Mouse (Mus musculus): Measurements from ENCODE around the gene Creb3l1. TPM values are rescaled to one million over a fixed set of nuclear protein-coding genes. Genes with fewer than 3 reads are reported as not detected.

Creb3l1 gene
- total RNA-seq, 1 experiment from 2014 or later: 4.3 TPM

- no peak for DNase-seq
Observed at GRCm38 (mm10) chr2:91997905-91998608, 26.2 kb downstream of the Creb3l1 start.

GRCm38 (mm10) chr2:91996006-91996405 lies 28.3 kb downstream of the Creb3l1 start:
- no peak for DNase-seq

GRCm38 (mm10) chr2:91993409-91993808 lies 30.9 kb downstream of the Creb3l1 start:
- no peak for DNase-seq

GRCm38 (mm10) chr2:91989750-91990149 lies 34.6 kb downstream of the Creb3l1 start:
- DNase-seq: no peak

GRCm38 (mm10) chr2:91987542-91987941 lies 36.8 kb downstream of the Creb3l1 start:
- DNase-seq: peak; percentile 85

- DNase-seq: no peak
Observed at GRCm38 (mm10) chr2:91986071-91986470, 38.2 kb downstream of the Creb3l1 start.

GRCm38 (mm10) chr2:91984906-91985525 lies 39.3 kb downstream of the Creb3l1 start:
- no peak for DNase-seq

- DNase-seq: peak; percentile 51
Observed at GRCm38 (mm10) chr2:91984439-91984838, 39.9 kb downstream of the Creb3l1 start.

- DNase-seq: no peak
Observed at GRCm38 (mm10) chr2:91980830-91981229, 43.5 kb downstream of the Creb3l1 start.

- no peak for DNase-seq
Observed at GRCm38 (mm10) chr2:91980245-91980644, 44.1 kb downstream of the Creb3l1 start.

- DNase-seq: no peak
Observed at GRCm38 (mm10) chr2:91978547-91978946, 45.8 kb downstream of the Creb3l1 start.

- DNase-seq: no peak
Observed at GRCm38 (mm10) chr2:91977960-91978359, 46.3 kb downstream of the Creb3l1 start.

GRCm38 (mm10) chr2:91975581-91976541 lies 48.4 kb downstream of the Creb3l1 start, which contains the start of gene Dgkz:
TSS of gene Dgkz (minus strand) at chr2:91975864.
- DNase-seq: peak; percentile 18

- DNase-seq: no peak
Observed at GRCm38 (mm10) chr2:91973416-91974135, 50.7 kb downstream of the Creb3l1 start.

- DNase-seq: no peak
Observed at GRCm38 (mm10) chr2:91972121-91972566, 52.2 kb downstream of the Creb3l1 start.

- DNase-seq: no peak
Observed at GRCm38 (mm10) chr2:91971231-91972097, 52.8 kb downstream of the Creb3l1 start.

GRCm38 (mm10) chr2:91967962-91968361 lies 56.3 kb downstream of the Creb3l1 start:
- no peak for DNase-seq

- no peak for DNase-seq
Observed at GRCm38 (mm10) chr2:91966367-91966766, 57.9 kb downstream of the Creb3l1 start.

- DNase-seq: peak; percentile 64
Observed at GRCm38 (mm10) chr2:91965417-91965816, 58.9 kb downstream of the Creb3l1 start.

GRCm38 (mm10) chr2:91964610-91965204 lies 59.6 kb downstream of the Creb3l1 start:
- no peak for DNase-seq

All from adrenal gland, postnatal 25 days (tissue).